Mouse (Mus musculus) mature B cell (primary cell): ENCODE data around the gene Atp8b3.

Source experiments
- in situ Hi-C: fragments of 300-500 bp; cut with MboI; formaldehyde crosslinking; loops from 2 replicates; pipeline ENCODE4 v1.14.3; 2019

Gene Atp8b3

GRCm38 (mm10) chr10:80538710-80539394 lies at the start of gene Atp8b3:
Gene Atp8b3, minus strand, starts transcription at chr10:80539124.
- in situ Hi-C loops = no loop called here

GRCm38 (mm10) chr10:80587305-80587657 lies 48.4 kb upstream of the Atp8b3 start:
- in situ Hi-C loops = no loop called here

- in situ Hi-C loops = no loop called here
Observed at GRCm38 (mm10) chr10:80586407-80587304, 47.7 kb upstream of the Atp8b3 start.

- in situ Hi-C loops = no loop called here
Observed at GRCm38 (mm10) chr10:80585581-80585980, 46.7 kb upstream of the Atp8b3 start.

- in situ Hi-C loops = loop anchor here (5.0 kb wide), 1 partner anchor 32 kb away; no protein-coding TSS in a partner anchor
Observed at GRCm38 (mm10) chr10:80584642-80585552, 46.0 kb upstream of the Atp8b3 start.

GRCm38 (mm10) chr10:80584045-80584488 lies 45.1 kb upstream of the Atp8b3 start:
- in situ Hi-C loops = loop anchor here (5.0 kb wide), 1 partner anchor 33 kb away; no protein-coding TSS in a partner anchor

GRCm38 (mm10) chr10:80583047-80583446 lies 44.1 kb upstream of the Atp8b3 start:
- in situ Hi-C loops = loop anchor here (5.0 kb wide), 1 partner anchor 34 kb away; no protein-coding TSS in a partner anchor

- in situ Hi-C loops = loop anchor here (5.0 kb wide), 1 partner anchor 103 kb away; no protein-coding TSS in a partner anchor
Observed at GRCm38 (mm10) chr10:80578911-80579310, 40.0 kb upstream of the Atp8b3 start.

GRCm38 (mm10) chr10:80578131-80578750 lies 39.3 kb upstream of the Atp8b3 start:
- in situ Hi-C loops = loop anchor here (5.0 kb wide), 1 partner anchor 104 kb away; no protein-coding TSS in a partner anchor

GRCm38 (mm10) chr10:80577195-80578130 lies 38.5 kb upstream of the Atp8b3 start, which contains the start of gene Klf16:
Gene Klf16, minus strand, starts transcription at chr10:80577321.
- in situ Hi-C loops = loop anchor here (5.0 kb wide), 1 partner anchor 105 kb away; no protein-coding TSS in a partner anchor

- in situ Hi-C loops = loop anchor here (5.0 kb wide), 1 partner anchor 106 kb away; no protein-coding TSS in a partner anchor
Observed at GRCm38 (mm10) chr10:80576351-80577194, 37.6 kb upstream of the Atp8b3 start.

- in situ Hi-C loops = loop anchor here (5.0 kb wide), 1 partner anchor 106 kb away; no protein-coding TSS in a partner anchor
Observed at GRCm38 (mm10) chr10:80575925-80576324, 37.0 kb upstream of the Atp8b3 start.

- in situ Hi-C loops = loop anchor here (5.0 kb wide), 1 partner anchor 107 kb away; no protein-coding TSS in a partner anchor
Observed at GRCm38 (mm10) chr10:80574896-80575295, 36.0 kb upstream of the Atp8b3 start.

GRCm38 (mm10) chr10:80573944-80574343 lies 35.0 kb upstream of the Atp8b3 start:
- in situ Hi-C loops = no loop called here

GRCm38 (mm10) chr10:80572477-80572876 lies 33.6 kb upstream of the Atp8b3 start:
- in situ Hi-C loops = no loop called here

- in situ Hi-C loops = no loop called here
Observed at GRCm38 (mm10) chr10:80570871-80571836, 32.2 kb upstream of the Atp8b3 start.

GRCm38 (mm10) chr10:80570419-80570818 lies 31.5 kb upstream of the Atp8b3 start:
- in situ Hi-C loops = no loop called here
